Mouse (Mus musculus) kidney, adult 8-10 months (tissue): Measurements from ENCODE around the gene Naaa.
A peak's percentile ranks its signal among the peaks of the same experiment; 100 is the strongest.

ENCODE experiments used
- DNase-seq, 2 experiments: peaks; one replicate each; pipeline ENCODE4 v3.0.0; 2022

The Naaa gene

DNA sequence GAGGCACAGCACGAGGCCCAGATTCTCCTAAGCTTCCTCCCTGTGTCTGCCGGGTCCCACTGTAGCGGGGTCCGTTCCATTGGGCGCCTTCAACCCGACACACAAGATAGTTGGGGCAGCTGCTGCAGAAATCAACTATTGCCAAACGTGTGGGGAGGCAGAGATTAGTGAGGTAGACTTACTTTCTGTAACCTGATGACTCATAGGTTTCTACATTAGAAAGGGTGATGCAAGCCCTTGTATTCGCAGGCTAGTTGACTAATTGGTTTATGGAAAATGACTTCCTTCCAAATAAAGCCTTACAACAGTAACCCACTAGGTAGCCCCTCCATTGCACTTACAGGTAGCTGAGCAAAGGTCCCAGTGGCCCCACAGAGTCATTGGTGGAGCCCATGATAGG lies 15.3 kb downstream of the Naaa start:
- no peak for DNase-seq

DNA sequence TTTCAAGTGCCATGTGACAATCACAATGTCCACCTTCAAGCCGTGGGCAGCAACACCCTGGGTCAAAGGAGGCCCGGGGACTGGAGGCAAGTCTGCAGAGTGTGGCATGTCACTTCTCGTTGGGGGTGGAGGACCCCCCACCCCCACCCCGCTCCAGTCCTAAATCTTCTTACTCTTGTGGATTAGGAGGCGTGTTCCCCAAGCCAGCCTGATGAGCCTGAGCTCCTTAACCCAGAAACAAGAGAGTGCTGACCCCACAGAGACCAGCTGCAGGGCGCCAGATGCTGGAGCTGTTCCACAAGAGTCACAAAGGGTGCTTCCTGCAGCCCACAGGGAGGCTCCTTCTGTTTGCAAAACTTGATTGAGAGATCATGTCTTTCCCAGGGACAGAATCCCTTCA lies 21.8 kb downstream of the Naaa start, which contains the start of gene Ppef2:
TSS of gene Ppef2 (minus strand) at position 61 of the 400 bp plus-strand sequence.
- DNase-seq = no peak

DNA sequence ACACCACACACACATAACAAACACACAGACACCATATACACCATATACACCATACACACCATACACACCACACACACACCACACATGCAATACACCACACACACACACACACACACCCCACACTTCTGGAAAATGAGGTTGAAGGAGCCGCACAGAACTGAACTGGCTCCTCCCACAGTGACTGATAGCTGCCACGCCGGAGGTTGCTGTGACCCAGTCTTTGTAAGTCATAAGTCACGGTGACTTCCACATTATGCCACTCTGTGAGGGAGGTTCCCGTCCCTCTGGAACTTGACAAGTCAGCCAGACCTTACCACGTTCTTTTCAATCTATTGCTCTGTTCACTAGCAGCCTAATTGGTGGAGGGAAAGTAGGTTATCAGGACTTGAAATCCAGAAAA lies 23.5 kb downstream of the Naaa start:
- DNase-seq = no peak

DNA sequence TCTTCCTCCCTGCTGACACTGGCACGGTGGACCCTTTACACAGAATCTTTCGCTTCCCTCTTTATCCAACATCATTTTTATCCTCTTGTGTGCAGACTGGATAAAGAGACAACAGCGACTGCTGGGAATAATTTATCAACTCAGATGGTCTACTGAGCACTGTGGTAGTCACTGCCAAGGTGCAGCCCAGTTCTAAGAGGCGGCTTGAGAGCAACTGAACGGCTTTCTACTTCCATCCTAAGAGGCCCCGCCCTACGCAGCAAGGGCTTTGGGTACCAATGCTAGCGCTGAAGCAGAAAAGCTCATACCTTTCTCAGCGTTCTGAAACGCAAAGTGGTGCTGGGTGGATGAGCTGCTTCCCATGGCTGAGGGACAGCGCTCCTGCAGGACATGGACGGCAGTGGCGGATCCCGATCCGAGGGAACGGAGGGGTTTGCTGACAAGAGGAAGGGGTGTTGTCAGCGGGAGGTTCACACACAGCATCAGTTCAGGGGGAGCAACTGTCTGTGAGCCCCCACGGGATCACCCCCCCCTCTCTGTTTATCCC lies 25.1 kb downstream of the Naaa start:
- DNase-seq = no peak

DNA sequence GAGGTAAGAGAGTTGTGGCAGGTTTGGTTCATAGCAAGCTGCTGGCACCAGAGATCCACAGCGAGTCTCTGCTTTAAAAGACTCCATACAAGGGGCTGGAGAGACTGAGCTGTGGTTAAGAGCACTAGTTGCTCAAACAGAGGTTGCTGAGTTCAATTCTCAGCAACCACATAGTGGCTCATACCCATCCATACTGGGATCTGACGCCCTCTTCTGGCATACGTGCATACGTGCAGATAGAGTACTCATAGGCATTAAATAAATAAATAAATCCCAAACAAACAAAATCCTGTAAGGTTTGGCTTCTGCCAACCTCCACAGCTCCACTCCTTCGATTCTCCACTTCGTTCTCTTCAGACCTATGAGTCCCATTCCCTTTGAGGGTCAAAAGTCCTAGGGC lies 25.9 kb downstream of the Naaa start:
- no peak for DNase-seq

DNA sequence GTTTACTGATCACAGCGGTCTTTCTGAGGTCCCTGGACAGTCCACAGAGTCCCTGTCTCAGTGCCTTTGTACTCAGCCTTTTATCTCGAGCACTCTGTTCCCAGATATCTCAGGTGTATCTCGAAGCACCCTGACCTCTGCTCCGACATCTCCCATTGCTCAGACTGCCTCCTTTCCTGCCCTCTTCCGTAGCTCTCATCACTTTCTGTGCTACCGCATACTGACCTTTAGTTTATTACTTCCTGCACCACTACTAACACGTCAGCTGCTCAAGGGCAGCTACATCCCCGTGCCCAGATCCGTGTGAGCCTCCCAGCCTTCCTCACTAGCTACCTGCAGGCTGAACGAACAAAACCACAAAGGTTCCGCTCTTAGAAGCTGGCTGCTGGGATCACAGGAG lies 29.4 kb downstream of the Naaa start:
- no peak for DNase-seq

DNA sequence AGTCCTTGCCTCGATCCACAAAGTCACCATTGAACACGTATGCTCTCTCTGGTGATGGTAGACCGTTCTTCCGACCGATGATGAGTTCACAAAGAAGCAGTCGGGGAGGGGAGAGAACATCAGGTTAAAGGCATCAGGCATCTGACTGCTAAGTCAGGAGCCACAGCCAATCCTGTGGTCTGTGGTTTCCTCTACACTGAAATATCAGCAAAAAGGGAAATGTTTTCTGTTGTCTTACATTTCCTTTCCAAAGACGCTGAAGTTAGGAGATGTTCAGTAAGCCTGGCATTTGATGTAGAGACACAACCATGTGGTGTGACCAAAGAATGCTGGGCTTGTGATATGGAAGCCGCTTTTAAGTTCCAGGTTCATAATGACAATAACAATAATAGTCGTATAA lies 32.5 kb downstream of the Naaa start:
- DNase-seq = no peak

DNA sequence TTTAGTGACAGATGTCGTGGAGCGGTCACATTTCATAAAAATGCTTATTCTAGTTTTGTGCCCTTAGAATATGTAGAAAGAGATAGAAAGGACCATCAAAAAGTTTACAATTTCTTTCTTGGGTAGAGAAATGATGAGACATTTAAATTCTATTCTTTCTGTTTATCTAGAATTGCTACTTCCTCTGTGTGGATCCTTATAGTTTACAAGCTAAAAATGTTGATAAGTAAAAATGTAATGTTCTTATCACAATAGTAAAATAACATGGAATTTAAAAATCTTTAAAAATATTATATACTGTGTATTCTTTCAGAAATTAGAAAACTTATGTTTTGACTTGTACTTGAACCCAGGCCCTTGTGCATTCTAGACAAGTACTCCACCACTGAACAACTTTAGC lies 33.1 kb downstream of the Naaa start:
- no peak for DNase-seq

DNA sequence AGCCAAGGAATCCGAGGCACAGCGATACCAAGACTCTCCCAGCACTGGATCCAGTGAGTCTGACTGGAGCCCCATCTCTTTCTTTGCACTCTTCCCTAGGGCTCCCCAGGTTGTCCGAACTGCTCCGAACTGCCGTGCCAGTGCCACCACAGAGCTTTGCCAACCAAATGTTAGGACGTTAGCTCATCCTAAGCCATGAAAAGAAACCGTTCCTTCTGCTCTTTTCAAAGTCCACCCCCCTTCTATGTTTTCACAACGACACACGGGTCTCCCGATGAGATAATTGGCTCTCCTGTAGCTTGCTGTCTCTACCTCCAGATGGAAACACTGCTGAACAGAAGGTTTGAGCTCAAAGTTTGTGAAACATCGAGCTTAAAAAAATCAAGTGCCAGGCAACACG lies 37.2 kb downstream of the Naaa start:
- no peak for DNase-seq

DNA sequence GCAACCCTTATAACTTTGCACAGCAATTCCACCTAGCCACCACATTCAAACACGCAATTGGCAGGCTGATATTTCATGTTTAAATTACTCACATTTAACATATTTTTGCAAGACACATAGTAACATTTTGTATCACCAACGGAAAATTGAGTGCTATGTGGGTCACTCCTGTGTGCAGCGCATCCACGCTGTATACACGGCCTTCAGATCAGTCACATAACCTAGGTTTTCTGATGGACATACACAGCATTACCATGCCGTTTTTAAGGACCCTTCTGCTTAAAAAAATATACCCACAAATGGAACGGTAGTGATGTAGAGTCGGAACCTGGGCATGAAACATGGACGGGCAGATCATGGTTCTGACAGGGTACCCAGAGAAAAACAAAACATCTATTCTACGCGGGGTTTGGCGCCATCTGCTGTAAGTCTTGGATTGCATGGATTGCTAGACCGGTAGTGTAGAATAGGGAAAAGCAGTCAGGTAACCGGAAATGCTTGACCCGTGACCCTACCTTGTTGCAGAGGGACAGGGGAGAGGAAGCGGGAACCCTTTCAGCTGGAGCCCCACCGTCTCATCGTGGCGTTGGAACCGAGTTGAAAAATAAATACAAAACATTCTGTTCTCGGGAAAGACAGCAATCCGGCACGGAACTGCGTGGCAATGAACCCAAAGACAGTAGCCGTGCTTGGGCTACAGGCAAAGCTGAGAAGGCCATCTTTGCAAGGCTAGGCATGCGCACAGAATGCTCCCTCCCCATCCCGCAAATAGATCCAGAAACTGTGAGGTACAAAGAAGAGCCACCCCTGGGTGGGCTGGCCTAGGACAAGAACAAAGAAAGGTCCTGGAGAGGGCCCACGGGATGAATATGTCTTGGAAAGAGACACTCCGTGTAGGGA lies 38.4 kb downstream of the Naaa start:
- DNase-seq = peak; percentile 74 to 87

DNA sequence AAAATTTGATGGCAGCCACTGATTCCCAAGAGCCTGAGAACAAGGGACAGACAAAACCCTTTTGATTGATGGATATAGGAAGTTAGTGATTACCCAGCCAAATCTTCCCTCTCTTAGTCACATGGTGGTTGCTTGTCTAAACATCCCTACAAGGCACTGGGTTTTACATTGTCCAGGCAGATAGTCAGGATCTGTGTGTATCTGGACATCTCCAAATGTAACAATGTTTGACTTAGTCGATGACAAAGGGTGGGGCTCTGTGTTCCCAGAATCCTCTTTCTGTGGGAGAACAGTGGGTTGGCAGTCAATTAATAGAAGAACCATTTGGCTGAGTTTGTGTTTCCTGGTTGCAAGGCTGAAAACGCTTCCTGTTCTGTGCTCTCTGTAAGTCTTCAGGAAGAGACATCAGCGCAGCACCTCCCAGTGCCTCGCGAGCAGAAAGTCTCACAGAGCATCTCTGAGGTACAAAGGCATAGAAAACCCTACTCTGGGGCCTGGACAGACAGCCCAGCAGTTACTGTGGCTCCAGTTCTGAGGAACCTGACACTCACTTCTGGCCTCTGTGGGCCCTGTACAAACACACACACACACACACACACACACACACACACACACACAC lies 42.9 kb downstream of the Naaa start:
- DNase-seq = no peak

DNA sequence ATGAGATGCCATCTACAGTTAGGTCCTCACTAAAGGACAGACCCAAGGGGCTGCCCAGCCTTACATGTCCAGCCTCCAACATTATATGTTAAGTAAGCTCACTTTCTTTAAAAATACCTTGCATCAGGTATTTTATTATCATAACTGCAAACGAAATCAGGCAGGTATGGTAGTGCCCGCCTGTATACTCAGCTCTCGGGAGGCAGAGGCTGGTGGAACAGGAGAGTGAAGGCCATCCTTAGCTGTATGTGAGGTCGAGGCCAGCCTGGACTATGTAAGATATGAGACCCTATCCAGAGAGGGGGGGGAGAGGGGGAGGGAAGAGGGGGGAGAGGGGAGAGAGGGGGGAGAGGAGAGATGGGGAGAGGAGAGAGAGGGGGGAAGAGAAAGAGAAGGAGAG lies 44.6 kb downstream of the Naaa start:
- DNase-seq = no peak

DNA sequence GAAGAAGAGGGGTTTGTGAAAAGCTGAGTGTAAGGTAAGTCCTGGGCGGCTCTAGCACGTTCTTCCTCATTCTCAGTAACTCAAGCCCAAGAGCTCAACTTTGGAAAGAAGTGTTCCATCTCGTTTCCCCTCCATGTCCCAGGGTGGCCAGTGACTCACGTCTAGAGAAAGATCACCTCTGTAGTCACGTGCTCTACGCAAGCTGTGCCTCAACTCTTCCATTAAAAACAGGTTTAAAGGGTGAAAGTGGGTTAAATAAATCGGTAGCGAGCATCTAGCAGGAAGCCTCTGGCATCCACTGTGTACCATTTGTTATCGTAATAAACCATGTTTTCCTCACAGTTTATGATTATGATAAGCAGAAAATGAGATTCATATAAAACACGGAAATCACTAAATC lies 46.1 kb downstream of the Naaa start:
- DNase-seq = no peak

DNA sequence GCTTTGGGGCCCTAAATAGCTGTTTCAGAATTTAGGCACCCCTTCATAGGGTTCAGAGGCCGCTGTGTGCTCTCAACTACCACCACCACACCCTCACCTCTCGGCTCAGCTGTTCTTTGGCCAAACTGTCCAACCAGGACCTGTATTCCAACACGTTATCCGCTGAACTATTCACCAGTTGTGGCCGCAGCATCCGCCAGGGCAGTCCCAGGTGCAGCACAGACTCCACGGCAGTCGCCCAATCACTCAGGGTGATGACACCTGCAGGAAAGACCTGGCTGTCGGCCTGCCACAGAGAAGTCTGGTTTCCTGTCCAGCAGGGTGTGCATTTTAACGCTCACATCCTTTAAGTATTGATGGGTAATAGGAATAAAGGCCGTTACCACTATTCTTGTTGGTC lies 47.7 kb downstream of the Naaa start:
- DNase-seq = no peak

DNA sequence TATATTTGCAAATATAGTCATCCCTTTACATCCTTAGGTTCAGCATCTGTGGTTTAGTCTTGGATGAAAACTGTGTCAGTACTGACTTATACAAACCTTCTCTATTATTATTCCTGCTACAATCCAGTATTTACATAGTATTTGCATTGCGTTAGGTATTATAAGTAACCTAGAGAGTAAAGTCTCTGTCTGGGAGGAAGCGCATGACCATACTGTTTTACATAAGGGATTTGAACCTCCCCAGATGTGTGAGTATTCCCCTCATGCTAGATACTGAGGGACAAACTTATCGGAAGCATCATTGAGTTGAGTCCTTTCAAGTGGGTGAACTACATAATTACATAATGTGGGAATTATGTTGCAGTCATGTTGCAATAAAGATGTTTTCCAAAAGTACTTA lies 48.5 kb downstream of the Naaa start:
- no peak for DNase-seq

DNA sequence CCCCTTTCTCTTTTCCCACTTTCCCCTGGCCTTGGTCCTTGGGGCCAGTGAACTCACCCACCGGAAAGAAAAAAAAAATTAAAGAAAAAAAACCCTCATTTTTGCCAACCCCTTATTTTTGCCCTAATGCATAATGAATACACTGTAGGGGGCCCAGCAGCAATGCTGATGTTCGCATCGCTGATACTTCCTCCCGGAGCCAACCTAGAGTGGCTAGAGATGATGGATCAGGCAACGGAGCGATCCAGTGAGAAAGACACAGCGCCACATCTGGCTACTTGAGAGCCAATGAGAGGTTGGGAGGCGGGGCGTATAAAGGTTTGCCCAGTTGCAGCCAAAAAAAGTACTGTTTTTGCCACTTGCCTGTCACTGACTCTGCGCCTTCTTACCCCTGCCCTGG lies 49.2 kb downstream of the Naaa start:
- DNase-seq = no peak

DNA sequence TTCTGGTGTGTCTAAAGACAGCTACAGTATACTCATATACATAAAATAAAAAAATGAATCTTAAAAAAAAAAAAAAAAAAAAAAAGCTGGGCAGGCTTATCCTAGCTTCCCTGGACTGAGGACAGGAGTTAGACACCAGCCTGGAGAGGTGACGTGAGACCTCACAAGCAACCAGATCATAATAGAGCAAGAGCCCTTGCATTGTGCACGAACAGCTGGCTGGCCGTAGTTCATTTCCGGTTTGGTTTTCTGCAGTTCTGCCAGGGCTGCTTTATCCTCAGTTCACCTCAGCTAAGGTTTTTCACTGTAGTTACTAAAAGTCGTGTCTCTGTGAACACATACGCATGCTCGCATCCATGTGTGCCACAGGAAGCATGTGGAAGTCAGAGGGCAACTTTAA lies 50.2 kb downstream of the Naaa start:
- DNase-seq = no peak

DNA sequence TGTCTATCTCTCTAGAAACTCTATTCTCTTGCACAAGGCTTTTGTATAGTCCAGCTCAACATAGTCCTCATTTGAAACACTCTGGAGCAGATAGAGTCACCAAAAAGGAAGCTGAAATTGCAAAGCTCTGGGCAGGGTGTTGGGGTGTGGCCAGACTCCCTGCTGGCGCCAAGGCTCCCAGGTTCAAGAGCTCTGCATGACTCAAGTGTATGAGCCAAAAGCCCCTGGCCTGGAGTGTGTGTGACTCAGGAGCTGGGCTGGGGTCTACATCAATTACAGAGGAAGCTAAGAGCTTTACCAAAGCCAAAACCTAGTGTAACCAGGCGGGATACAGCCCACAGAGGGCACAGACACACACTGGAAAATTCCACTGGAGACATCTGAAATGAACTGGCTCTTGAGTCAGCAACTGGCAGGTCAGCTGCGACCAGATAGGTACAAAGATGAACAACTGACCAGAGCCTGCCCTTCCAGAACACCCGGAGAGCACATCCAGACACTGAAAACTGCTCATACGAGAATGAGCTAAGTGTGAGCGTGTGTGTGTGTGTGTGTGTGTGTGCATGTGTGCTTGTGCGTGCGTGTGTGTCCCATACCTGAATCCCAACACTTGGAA lies 57.6 kb downstream of the Naaa start:
- DNase-seq = peak; percentile 26 to 36

DNA sequence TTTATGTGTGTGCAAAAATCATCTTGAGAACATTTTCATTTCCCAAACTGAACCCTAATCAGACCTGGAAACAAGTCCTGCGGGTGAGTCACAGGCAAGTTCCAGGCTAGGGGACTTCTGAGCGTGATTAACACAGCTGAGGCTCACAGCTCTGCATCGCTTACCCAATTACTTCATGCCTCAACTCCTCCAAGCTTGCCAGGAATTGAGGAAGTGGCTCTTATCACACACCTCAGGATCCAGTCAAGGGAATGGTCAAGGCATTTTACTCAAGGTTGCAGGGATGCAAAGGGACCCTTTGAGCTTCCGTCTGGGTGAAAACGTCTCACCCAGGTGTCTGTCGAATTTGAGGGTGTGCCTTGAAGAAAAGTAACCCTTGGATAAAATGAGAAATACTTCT lies 58.1 kb downstream of the Naaa start:
- peak in 1 of 2 experiments; percentile 23 for DNase-seq

DNA sequence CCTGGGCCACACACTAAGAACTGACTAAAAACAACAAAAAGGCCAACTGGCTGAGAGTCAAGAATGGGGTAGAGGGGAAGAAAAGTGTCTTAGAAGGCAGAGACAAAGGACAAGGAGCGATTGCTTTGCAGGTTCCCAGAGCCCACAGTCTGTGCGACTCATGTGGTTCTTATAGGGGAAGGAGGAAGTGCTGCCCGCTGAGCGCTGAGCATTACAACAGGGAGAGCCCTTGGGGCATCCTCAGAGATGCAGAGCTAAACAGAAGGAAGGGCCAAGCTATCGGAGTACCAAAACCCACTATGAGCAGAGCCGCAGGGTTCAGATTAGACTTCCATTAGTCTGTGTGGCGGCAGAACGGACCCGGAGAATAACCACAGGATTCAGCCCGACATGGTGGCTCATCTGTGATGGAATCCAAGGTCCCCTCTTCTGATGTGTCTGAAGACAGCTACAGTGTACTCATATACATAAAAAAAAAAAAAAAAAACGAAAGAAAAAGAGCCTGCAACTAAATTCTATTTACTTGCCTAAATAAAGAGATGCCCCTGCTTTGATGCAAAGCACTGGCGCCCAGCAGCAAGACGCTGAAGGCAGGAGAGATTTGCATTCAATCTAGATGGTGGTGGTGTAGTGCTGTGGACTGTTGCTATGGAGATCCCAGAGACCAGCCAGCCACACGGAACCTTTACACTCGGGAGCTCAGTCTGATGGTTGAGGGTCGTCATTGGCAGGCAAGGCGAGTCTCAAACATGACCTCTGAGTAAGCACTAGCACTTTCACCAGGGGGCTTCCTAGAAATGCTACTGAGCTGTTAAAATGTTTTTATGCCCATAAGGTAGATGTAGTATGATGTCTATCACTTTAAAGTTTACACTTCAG lies 58.8 kb downstream of the Naaa start:
- no peak for DNase-seq

DNA sequence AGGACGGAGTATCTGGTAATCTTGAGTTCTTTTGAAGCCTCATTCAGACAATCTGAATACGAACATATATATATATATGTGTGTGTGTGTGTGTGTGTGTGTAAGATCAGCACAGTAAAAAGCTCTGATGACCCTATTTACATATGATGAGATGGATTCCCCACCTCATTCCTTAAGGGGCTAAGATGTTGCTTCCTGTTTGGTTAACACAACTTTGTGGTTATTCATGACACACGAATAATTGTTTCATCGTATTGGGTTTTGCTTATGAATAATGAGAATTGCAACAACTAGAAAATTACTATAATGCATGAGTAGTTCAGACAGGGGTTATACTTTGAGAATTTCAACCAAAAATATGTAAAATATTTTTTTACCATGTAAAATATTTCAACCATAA lies 62.7 kb downstream of the Naaa start, which contains the start of gene U90926:
TSS of gene U90926 (minus strand) at position 101 of the 400 bp plus-strand sequence.
- DNase-seq = no peak

DNA sequence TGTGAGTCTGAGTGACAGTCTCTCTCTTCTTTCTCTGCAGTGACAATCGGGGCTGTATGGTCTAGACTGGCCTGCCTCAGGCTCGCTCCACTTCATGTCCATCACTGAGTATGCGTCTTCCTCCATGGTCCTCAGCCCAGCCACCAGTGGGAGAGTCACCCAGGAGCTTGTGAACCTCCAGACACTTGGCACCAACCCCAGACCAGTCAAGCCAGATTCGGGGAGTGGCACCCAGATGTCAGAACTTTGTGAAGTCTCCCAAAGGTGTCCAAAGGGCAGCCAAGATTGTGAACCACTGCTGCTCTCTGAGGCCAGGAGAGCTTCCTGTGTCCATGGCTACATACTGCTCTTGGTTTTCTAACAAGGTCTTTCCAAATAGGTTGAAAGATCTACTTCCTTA lies 65.7 kb downstream of the Naaa start:
- no peak for DNase-seq

DNA sequence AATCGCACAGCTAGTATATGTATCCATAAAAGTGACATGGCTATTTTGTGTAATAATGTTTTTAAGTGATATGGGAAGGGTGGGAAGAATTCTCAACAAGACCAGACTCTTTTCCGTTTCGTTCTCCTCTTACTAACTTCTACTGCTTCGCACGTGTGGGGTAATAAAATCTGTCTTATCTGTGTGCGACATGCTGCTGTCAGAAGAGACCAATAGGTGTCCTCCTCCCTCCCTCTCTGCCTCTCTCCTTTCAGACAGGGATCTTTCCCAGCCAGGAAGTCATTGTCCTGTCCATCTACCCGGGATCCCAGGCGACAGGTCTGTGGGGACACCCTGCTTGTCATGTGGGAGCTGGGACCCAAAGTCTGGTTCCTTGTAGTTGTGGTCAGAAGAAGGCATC lies 67.8 kb downstream of the Naaa start:
- no peak for DNase-seq
